ENCODE assay signal across 19 mouse cellular contexts in genomic region chr17:75151800-75152199, GRCm38 (mm10).
DNase-seq lines count a peak whose midpoint lies in the region; ATAC-seq and TF ChIP-seq lines count a peak whose summit lies in the region.
"Had no signal": no experiment of that assay in that cellular context is flagged by ENCODE, and none has a peak within 500 bp of the region (broad histone marks: within the 10 kb centered on the region; RNA-seq: fewer than 3 reads in every experiment).

No protein-coding gene starts in this region.

- H3K27me3 ChIP-seq in kidney, postnatal 0 days (ENCODE audit: insufficient read depth, low read length), result no peaks in the 10 kb centered on the region
- H3K27me3 ChIP-seq: CH12.LX; forebrain, embryonic 12.5 days; midbrain, embryonic 15.5 days; stomach, embryonic 15.5 days had no signal

- intact Hi-C loops in heart, postnatal 14 days (cut with DNase I), result no loop called here

- no peak overlapping the region for H3K4me2 ChIP-seq in kidney, postnatal 0 days (ENCODE audit: low read length)
- H3K4me2 ChIP-seq: forebrain, embryonic 12.5 days; midbrain, embryonic 15.5 days; stomach, embryonic 15.5 days had no signal

- H3K27ac ChIP-seq in kidney, postnatal 0 days, result no peak overlapping the region
- H3K27ac ChIP-seq: forebrain, embryonic 12.5 days; midbrain, embryonic 15.5 days; stomach, embryonic 15.5 days had no signal

- 44% methylated on average over 9 of the region's 9 CpGs for WGBS in kidney, postnatal 0 days

- TF ChIP-seq CTCF in kidney, postnatal 0 days (IDR thresholded peaks at IDR 0.05; ENCODE audit: low read depth), result no peak

- no peaks in the 10 kb centered on the region for H3K9me3 ChIP-seq in kidney, postnatal 0 days (replicated peaks; ENCODE audit: low read length)
- H3K9me3 ChIP-seq: forebrain, embryonic 12.5 days; midbrain, embryonic 15.5 days; stomach, embryonic 15.5 days had no signal

- H3K4me3 ChIP-seq in kidney, postnatal 0 days (replicated peaks; ENCODE audit: low read depth, low read length), result no peak overlapping the region
- H3K4me3 ChIP-seq: forebrain, embryonic 12.5 days; midbrain, embryonic 15.5 days; stomach, embryonic 15.5 days had no signal

- no peaks in the 10 kb centered on the region for H3K36me3 ChIP-seq in kidney, postnatal 0 days (ENCODE audit: insufficient read depth, low read length)
- H3K36me3 ChIP-seq: forebrain, embryonic 12.5 days; midbrain, embryonic 15.5 days; stomach, embryonic 15.5 days had no signal

- peak; percentile 31 to 70 for DNase-seq in adrenal gland, adult (ENCODE audit: inconsistent age in 2 of 2, low spot score in 1 of 2)
- no peak for DNase-seq in adrenal gland, postnatal 25 days
- DNase-seq in kidney, postnatal 0 days (ENCODE audit: low spot score), result peak; percentile 35
- no peak for DNase-seq in kidney, postnatal 14 days
- peak; percentile 15 to 25 for DNase-seq in heart, adult 9 months (ENCODE audit: low spot score in 2 of 2)
- DNase-seq in heart, postnatal 14 days, result peak; percentile 9 to 20
- DNase-seq in embryo, embryonic 9.5 days (ENCODE audit: extremely low spot score), result no peak
- no peak for DNase-seq in layer of hippocampus, adult 8-10 months (ENCODE audit: low spot score in 2 of 2)
- DNase-seq: cerebellum, postnatal 36 days; gastrocnemius, postnatal 14 days; liver; lung, adult 2 months; retina, postnatal 1 day; thymus, postnatal 4 days had no signal

- no peak for ATAC-seq in kidney, postnatal 0 days (replicated peaks; ENCODE audit: low FRiP score, low read depth)
- ATAC-seq: hindbrain, embryonic 16.5 days; midbrain, embryonic 15.5 days had no signal

- H3K9ac ChIP-seq in kidney, postnatal 0 days (ENCODE audit: low read depth, low read length), result no peak overlapping the region
- H3K9ac ChIP-seq: forebrain, embryonic 12.5 days; midbrain, embryonic 15.5 days; stomach, embryonic 15.5 days had no signal

- no peaks in the 10 kb centered on the region for H3K4me1 ChIP-seq in kidney, postnatal 0 days (replicated peaks; ENCODE audit: insufficient read depth, low read length)
- H3K4me1 ChIP-seq: forebrain, embryonic 12.5 days; midbrain, embryonic 15.5 days had no signal

Comparison
In these comparisons a context has a peak if more than half of its experiments do, and no peak if none do; other contexts are left out.
1. DNase-seq: peak in adrenal gland, adult (2 of 2), kidney, postnatal 0 days (single experiment), heart, adult 9 months (2 of 2) and heart, postnatal 14 days (2 of 2); none in adrenal gland, postnatal 25 days (single experiment), kidney, postnatal 14 days (single experiment), embryo, embryonic 9.5 days (single experiment) and layer of hippocampus, adult 8-10 months (0 of 2).